Mouse (Mus musculus) thymus, postnatal 36 days (tissue): ENCODE measurements around the gene Capzb.

Experiments
- DNase-seq, 2 experiments: peaks; one replicate each; pipeline ENCODE4 v3.0.0; 2022; ENCODE audit warnings: mixed read lengths in 2 of 2

Gene Capzb

GRCm38 (mm10) chr4:139270168-139270567, 77.5 kb downstream of the Capzb start:
- DNase-seq: no peak

GRCm38 (mm10) chr4:139271562-139271961, 78.9 kb downstream of the Capzb start:
- no peak for DNase-seq

- DNase-seq: no peak
Observed at GRCm38 (mm10) chr4:139272951-139273680, 80.4 kb downstream of the Capzb start.

GRCm38 (mm10) chr4:139274573-139274972, 81.9 kb downstream of the Capzb start:
- no peak for DNase-seq

- DNase-seq: no peak
Observed at GRCm38 (mm10) chr4:139276411-139276810, 83.7 kb downstream of the Capzb start.

GRCm38 (mm10) chr4:139280530-139280929, 87.8 kb downstream of the Capzb start:
- DNase-seq: no peak

GRCm38 (mm10) chr4:139281791-139282345, 89.2 kb downstream of the Capzb start:
- DNase-seq: no peak

GRCm38 (mm10) chr4:139282955-139283417, 90.3 kb downstream of the Capzb start:
- no peak for DNase-seq

- DNase-seq: no peak
Observed at GRCm38 (mm10) chr4:139284877-139285276, 92.2 kb downstream of the Capzb start.

- DNase-seq: no peak
Observed at GRCm38 (mm10) chr4:139286234-139286633, 93.5 kb downstream of the Capzb start.

- DNase-seq: peak; percentile 79 to 85
Observed at GRCm38 (mm10) chr4:139287122-139287863, 94.6 kb downstream of the Capzb start.

GRCm38 (mm10) chr4:139289017-139289416, 96.3 kb downstream of the Capzb start:
- peak; percentile 27 to 30 for DNase-seq

- DNase-seq: no peak
Observed at GRCm38 (mm10) chr4:139291099-139291498, 98.4 kb downstream of the Capzb start.

GRCm38 (mm10) chr4:139292038-139292437, 99.3 kb downstream of the Capzb start:
- DNase-seq: no peak

GRCm38 (mm10) chr4:139297566-139297965, 104.9 kb downstream of the Capzb start:
- no peak for DNase-seq

- no peak for DNase-seq
Observed at GRCm38 (mm10) chr4:139298671-139299366, 106.1 kb downstream of the Capzb start.

- DNase-seq: no peak
Observed at GRCm38 (mm10) chr4:139301780-139302179, 109.1 kb downstream of the Capzb start.

GRCm38 (mm10) chr4:139302241-139302640, 109.5 kb downstream of the Capzb start:
- no peak for DNase-seq

- no peak for DNase-seq
Observed at GRCm38 (mm10) chr4:139305521-139305920, 112.8 kb downstream of the Capzb start.

GRCm38 (mm10) chr4:139307916-139308315, 115.2 kb downstream of the Capzb start:
- DNase-seq: no peak

GRCm38 (mm10) chr4:139309651-139310050, 117.0 kb downstream of the Capzb start:
- DNase-seq: no peak

GRCm38 (mm10) chr4:139310171-139310898, 117.6 kb downstream of the Capzb start, which contains the start of the genes Pqlc2 and Akr7a5:
Pqlc2 (minus strand) TSS chr4:139310708.
Akr7a5 (plus strand) TSS chr4:139310744.
- peak; percentile 97 to 99 for DNase-seq
